Mouse (Mus musculus) forebrain, embryonic 12.5 days (tissue): ENCODE data around the gene Degs2. TPM values are rescaled to one million over a fixed set of nuclear protein-coding genes. Genes with fewer than 3 reads are reported as not detected.

Source experiments
- ATAC-seq: fragments of 200-750 bp; cut with Nextera tagmentation; 2 replicates; pipeline ENCODE4 v1.8.0; 2017; ENCODE audit warnings: moderate TSS enrichment; ENCODE audit not compliant: low FRiP score
- H3K27ac ChIP-seq: fragments of 300-500 bp; sonication (generic); 2 replicates; pipeline ENCODE4 v1.5.1; 2016; ENCODE audit warnings: mild to moderate bottlenecking
- H3K27me3 ChIP-seq: fragments of 300-500 bp; sonication (generic); 2 replicates; pipeline ENCODE4 v1.6.1; 2016; ENCODE audit warnings: mild to moderate bottlenecking
- H3K36me3 ChIP-seq: fragments of 300-500 bp; sonication (generic); replicated peaks from 2 replicates; pipeline ENCODE4 v1.6.1; 2016; ENCODE audit warnings: mild to moderate bottlenecking
- H3K4me1 ChIP-seq: fragments of 300-500 bp; sonication (generic); 2 replicates; pipeline ENCODE4 v1.6.1; 2016
- H3K4me2 ChIP-seq: fragments of 300-500 bp; sonication (generic); 2 replicates; pipeline ENCODE4 v1.6.1; 2016; ENCODE audit warnings: mild to moderate bottlenecking, moderate library complexity
- H3K4me3 ChIP-seq: fragments of 300-500 bp; sonication (generic); replicated peaks from 2 replicates; pipeline ENCODE4 v1.5.1; 2016; ENCODE audit warnings: mild to moderate bottlenecking
- H3K9ac ChIP-seq: fragments of 300-500 bp; sonication (generic); 2 replicates; pipeline ENCODE4 v1.6.1; 2016; ENCODE audit warnings: mild to moderate bottlenecking
- H3K9me3 ChIP-seq: fragments of 300-500 bp; sonication (generic); 2 replicates; pipeline ENCODE4 v1.6.1; 2016
- WGBS: fragments of 180-500 bp; shearing (Covaris S2); methylation state at CpG from one replicate; pipeline ENCODE4 v1.1.7; 2016; 5-methylcytosine and 5-hydroxymethylcytosine counted together
- polyA plus RNA-seq: library from polyadenylated mRNA; unstranded; fragments of >200 nt; fragmentation: Nextera tagmentation; extraction: Ambion mirVana; gene quantifications from 2 replicates; pipeline ENCODE4 v1.2.1, GENCODE M21; 2016

Degs2 gene
- polyA plus RNA-seq = 2.3 and 2.4 TPM in 2 replicates

GRCm38 (mm10) chr12:108702185-108702584 lies at the start of gene Degs2:
Degs2 (minus strand) TSS chr12:108702315.
- no peaks in the 10 kb centered on the region for H3K9me3 ChIP-seq
- peak within 1 kb of the TSS; percentile 43 for H3K4me2 ChIP-seq
- H3K36me3 ChIP-seq = no peaks in the 10 kb centered on the region
- no peak for ATAC-seq
- H3K27me3 ChIP-seq = peaks cover 51% of the 10 kb centered on the region
- WGBS = 1% methylated on average over 32 of the region's 32 CpGs
- peak within 1 kb of the TSS; percentile 24 for H3K4me3 ChIP-seq
- H3K4me1 ChIP-seq = peaks cover 7% of the 10 kb centered on the region
- H3K9ac ChIP-seq = no peak within 1 kb of the TSS
- no peak within 1 kb of the TSS for H3K27ac ChIP-seq

- H3K27me3 ChIP-seq = no peaks in the 10 kb centered on the region
- no peak overlapping the region for H3K9ac ChIP-seq
- no peak for ATAC-seq
- WGBS = 60% methylated on average over 9 of the region's 9 CpGs
- H3K4me1 ChIP-seq = peaks cover 7% of the 10 kb centered on the region
- H3K4me2 ChIP-seq = no peak overlapping the region
- no peaks in the 10 kb centered on the region for H3K9me3 ChIP-seq
- H3K36me3 ChIP-seq = no peaks in the 10 kb centered on the region
- no peak overlapping the region for H3K4me3 ChIP-seq
- no peak overlapping the region for H3K27ac ChIP-seq
These were observed 49.7 kb upstream of the Degs2 start for GRCm38 (mm10) chr12:108751790-108752189.

DNA sequence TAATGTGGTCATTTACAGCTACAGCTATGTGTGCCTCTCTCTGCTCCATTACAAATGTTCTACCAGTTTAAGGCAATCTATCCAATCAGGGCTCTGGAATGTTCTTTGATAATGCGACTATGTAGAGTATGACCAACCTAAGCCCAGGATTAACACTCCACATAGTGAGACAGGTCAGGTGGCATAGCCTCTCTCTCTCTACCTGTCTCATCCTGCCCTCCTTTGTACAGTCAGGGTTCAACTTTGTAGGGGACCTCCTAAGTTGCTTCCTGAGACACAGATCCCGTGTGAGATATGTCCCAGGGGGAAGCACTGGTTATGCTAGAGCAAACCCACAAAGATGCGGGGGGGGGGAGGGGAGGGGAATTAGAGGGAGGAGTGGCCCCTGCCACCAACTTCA lies 48.1 kb upstream of the Degs2 start:
- Histone ChIP-seq H3K4me3 (no peak overlapping the region), H3K4me1 (peaks cover 7% of the 10 kb centered on the region), H3K27me3 (no peaks in the 10 kb centered on the region), H3K36me3 (no peaks in the 10 kb centered on the region), H3K9me3 (no peaks in the 10 kb centered on the region), H3K27ac (no peak overlapping the region), H3K9ac (no peak overlapping the region), H3K4me2 (no peak overlapping the region)
- no peak for ATAC-seq
- WGBS = 69% methylated on average over 3 of the region's 3 CpGs

DNA sequence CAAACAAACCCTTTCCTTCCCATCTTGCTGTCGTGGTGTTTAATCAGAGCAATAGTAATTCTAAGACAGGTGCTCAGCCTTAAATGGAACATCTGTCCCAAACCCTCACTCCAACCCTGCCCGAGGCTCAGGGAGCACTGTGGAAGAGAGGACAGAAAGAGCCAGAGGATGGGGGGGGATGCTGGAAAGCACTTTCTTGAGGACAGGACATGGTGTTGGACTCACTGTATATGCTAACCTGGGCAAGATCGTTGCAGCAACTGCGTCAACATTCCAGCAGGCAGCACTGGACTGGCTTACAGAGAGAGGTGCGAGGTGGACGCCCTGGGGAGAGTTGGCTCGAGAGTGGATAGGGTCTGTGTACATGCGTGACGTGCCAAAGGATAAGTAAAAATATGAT lies 47.3 kb upstream of the Degs2 start:
- no peaks in the 10 kb centered on the region for H3K27me3 ChIP-seq
- H3K4me3 ChIP-seq = no peak overlapping the region
- peaks cover 5% of the 10 kb centered on the region for H3K4me1 ChIP-seq
- no peak overlapping the region for H3K27ac ChIP-seq
- H3K9me3 ChIP-seq = no peaks in the 10 kb centered on the region
- WGBS = 84% methylated on average over 9 of the region's 9 CpGs
- no peak overlapping the region for H3K9ac ChIP-seq
- no peak for ATAC-seq
- no peaks in the 10 kb centered on the region for H3K36me3 ChIP-seq
- H3K4me2 ChIP-seq = no peak overlapping the region

DNA sequence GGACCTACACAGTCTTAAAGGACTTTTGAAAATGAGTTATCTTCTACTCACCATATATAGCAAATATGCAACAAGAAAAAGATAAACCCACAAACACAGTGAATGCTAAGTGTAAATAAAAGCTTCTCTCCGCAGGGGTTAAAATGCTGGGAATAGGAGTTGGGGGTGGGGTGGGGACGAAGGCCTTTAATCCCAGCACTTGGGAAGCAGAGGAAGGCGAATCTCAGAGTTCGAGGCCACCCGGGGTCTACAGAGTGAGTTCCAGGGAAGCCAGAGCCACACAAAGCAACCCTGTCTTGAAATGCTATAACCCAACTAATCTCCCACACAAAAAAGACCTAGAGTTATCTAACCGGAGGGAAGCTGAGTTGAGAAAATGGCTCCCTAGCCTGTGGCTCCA lies 46.9 kb upstream of the Degs2 start:
- Histone ChIP-seq H3K9me3 (no peaks in the 10 kb centered on the region), H3K4me3 (no peak overlapping the region), H3K36me3 (no peaks in the 10 kb centered on the region), H3K4me1 (peaks cover 5% of the 10 kb centered on the region), H3K9ac (no peak overlapping the region), H3K4me2 (no peak overlapping the region), H3K27ac (no peak overlapping the region), H3K27me3 (no peaks in the 10 kb centered on the region)
- no peak for ATAC-seq
- 54% methylated on average over 6 of the region's 6 CpGs for WGBS

- no peak for ATAC-seq
- Histone ChIP-seq H3K36me3 (no peaks in the 10 kb centered on the region), H3K4me3 (no peak overlapping the region), H3K4me2 (no peak overlapping the region), H3K27me3 (no peaks in the 10 kb centered on the region), H3K9ac (no peak overlapping the region), H3K9me3 (no peaks in the 10 kb centered on the region), H3K27ac (no peak overlapping the region), H3K4me1 (no peaks in the 10 kb centered on the region)
These were observed 43.9 kb upstream of the Degs2 start for GRCm38 (mm10) chr12:108745990-108746389.

DNA sequence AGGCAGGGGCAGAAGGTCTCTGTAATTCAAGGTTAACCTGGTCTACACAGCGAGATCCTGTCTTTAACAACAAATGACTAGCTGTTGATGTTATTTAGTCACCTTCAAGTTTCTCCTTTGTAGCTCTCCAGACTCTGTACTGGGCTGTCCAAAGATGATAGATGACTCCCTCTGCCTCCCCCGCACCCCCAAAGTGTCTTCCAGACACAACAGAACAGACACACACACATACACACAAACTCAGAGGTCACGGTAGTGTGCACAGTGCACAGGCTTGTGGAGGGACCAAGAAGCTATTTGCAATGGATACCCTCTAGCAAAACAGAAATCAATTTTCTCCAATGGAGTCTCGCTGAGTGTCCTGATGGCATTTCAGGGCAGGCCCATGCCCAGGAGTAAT lies 40.1 kb upstream of the Degs2 start:
- no peak for ATAC-seq
- no peak overlapping the region for H3K4me3 ChIP-seq
- H3K4me2 ChIP-seq = no peak overlapping the region
- H3K36me3 ChIP-seq = no peaks in the 10 kb centered on the region
- H3K27me3 ChIP-seq = no peaks in the 10 kb centered on the region
- no peaks in the 10 kb centered on the region for H3K4me1 ChIP-seq
- no peak overlapping the region for H3K9ac ChIP-seq
- WGBS = 95% methylated on average over 4 of the region's 4 CpGs
- no peak overlapping the region for H3K27ac ChIP-seq
- no peaks in the 10 kb centered on the region for H3K9me3 ChIP-seq

GRCm38 (mm10) chr12:108741472-108741871 lies 39.4 kb upstream of the Degs2 start:
- Histone ChIP-seq H3K9ac (no peak overlapping the region), H3K9me3 (no peaks in the 10 kb centered on the region), H3K27ac (no peak overlapping the region), H3K4me3 (no peak overlapping the region), H3K36me3 (no peaks in the 10 kb centered on the region), H3K4me2 (no peak overlapping the region), H3K27me3 (no peaks in the 10 kb centered on the region), H3K4me1 (no peaks in the 10 kb centered on the region)
- no peak for ATAC-seq
- WGBS = 87% methylated on average over 2 of the region's 2 CpGs

GRCm38 (mm10) chr12:108738745-108739144 lies 36.6 kb upstream of the Degs2 start:
- 95% methylated on average over 12 of the region's 12 CpGs for WGBS
- no peaks in the 10 kb centered on the region for H3K27me3 ChIP-seq
- no peaks in the 10 kb centered on the region for H3K9me3 ChIP-seq
- no peak overlapping the region for H3K27ac ChIP-seq
- no peaks in the 10 kb centered on the region for H3K36me3 ChIP-seq
- no peak overlapping the region for H3K4me2 ChIP-seq
- H3K9ac ChIP-seq = no peak overlapping the region
- no peak for ATAC-seq
- no peaks in the 10 kb centered on the region for H3K4me1 ChIP-seq
- H3K4me3 ChIP-seq = no peak overlapping the region

DNA sequence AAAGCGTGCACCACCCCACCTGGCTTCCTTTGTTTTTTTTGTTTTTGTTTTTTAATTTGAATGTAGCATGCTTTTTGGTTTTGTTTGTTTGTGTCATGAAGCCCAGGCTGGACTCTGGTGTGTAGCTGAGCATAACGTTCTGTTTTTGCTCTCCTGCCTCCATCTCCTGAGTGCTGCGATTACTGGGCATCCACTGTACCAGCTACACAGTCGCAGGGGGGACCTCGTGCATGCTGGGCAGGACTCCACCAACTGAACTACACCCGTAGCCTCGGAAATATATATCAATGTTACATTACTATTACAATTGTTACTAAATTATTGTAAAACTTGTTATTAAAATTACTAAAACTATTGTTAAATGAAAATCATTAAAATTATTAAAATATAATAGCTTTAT lies 35.7 kb upstream of the Degs2 start:
- no peaks in the 10 kb centered on the region for H3K9me3 ChIP-seq
- H3K4me2 ChIP-seq = no peak overlapping the region
- WGBS = 92% methylated on average over 7 of the region's 7 CpGs

DNA sequence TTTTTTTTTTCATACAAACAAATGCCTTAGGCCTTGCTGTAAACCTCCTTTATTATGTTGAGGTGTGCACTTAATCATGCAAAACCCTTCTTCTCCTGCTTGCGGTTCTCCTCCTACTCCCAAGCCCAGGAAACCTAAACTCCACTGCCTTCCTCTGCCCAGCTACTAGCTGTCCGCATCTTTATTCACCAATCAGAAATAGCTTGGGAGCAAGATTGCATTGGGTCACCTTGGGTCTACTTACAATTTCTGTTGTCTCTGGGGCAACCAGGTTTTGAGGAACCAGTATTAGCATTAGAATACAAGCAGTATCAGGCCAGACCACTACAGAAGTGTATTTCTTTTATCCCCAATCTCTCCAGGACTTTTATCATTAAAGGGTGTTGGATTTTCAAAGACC lies 32.3 kb upstream of the Degs2 start:
- Histone ChIP-seq H3K27me3 (no peaks in the 10 kb centered on the region), H3K27ac (no peak overlapping the region), H3K4me1 (no peaks in the 10 kb centered on the region), H3K36me3 (no peaks in the 10 kb centered on the region), H3K4me2 (no peak overlapping the region), H3K9me3 (no peaks in the 10 kb centered on the region), H3K9ac (no peak overlapping the region), H3K4me3 (no peak overlapping the region)
- WGBS = 94% methylated on average over 2 of the region's 2 CpGs
- no peak for ATAC-seq

More for the DNA sequence above, 35.7 kb upstream of the Degs2 start:
- no peaks in the 10 kb centered on the region for H3K4me1 ChIP-seq
- no peaks in the 10 kb centered on the region for H3K36me3 ChIP-seq
- no peaks in the 10 kb centered on the region for H3K27me3 ChIP-seq
- no peak overlapping the region for H3K9ac ChIP-seq
- no peak overlapping the region for H3K27ac ChIP-seq
- no peak for ATAC-seq
- no peak overlapping the region for H3K4me3 ChIP-seq

DNA sequence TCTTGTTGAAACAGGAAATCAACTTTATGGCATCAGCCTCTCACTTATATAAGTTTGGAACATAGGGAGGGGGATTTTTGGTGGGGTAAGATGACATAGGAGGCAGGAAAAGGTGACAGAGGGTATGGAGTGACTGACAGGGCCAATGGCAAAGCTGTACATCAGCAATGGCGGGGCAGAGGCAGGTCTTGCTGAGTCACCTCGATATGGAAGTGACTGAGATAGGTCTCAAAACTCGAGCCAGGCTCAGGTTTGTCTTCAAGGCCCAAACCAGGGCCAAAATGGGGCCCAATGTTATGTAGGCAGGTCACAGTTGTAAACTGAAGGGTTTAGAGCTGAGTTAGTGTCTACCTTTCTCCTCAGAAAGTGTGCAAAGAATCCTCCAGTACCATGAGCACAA lies 21.7 kb upstream of the Degs2 start:
- Histone ChIP-seq H3K4me3 (no peak overlapping the region), H3K9ac (no peak overlapping the region), H3K4me2 (no peak overlapping the region), H3K9me3 (no peaks in the 10 kb centered on the region), H3K27me3 (no peaks in the 10 kb centered on the region), H3K36me3 (no peaks in the 10 kb centered on the region), H3K4me1 (no peaks in the 10 kb centered on the region), H3K27ac (no peak overlapping the region)
- ATAC-seq = no peak
- 86% methylated on average over 3 of the region's 3 CpGs for WGBS

DNA sequence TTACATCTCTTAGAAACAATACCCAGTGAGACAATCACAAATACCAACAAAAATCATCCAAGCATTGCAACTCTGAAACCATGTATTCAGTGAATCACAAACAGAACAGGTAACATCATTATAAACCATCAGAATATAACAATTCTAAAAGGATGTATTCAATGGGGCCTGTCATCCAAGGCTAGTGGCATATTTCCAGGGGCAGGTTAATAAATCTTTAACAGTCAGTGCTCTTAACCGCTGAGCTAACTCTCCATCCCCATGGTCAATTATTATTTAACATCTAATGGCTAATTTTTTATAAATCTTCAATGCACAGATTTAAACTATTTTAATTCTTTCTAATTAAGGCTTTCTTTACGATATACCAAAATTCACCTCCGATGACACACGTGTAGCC lies 20.3 kb upstream of the Degs2 start:
- 93% methylated on average over 4 of the region's 4 CpGs for WGBS
- H3K27ac ChIP-seq = no peak overlapping the region
- H3K4me1 ChIP-seq = no peaks in the 10 kb centered on the region
- H3K36me3 ChIP-seq = no peaks in the 10 kb centered on the region
- H3K9ac ChIP-seq = no peak overlapping the region
- no peak for ATAC-seq
- no peaks in the 10 kb centered on the region for H3K9me3 ChIP-seq
- H3K4me3 ChIP-seq = no peak overlapping the region
- no peaks in the 10 kb centered on the region for H3K27me3 ChIP-seq
- no peak overlapping the region for H3K4me2 ChIP-seq

- Histone ChIP-seq H3K4me1 (no peaks in the 10 kb centered on the region), H3K27me3 (no peaks in the 10 kb centered on the region), H3K36me3 (no peaks in the 10 kb centered on the region), H3K27ac (no peak overlapping the region), H3K4me2 (no peak overlapping the region), H3K9ac (no peak overlapping the region), H3K4me3 (no peak overlapping the region), H3K9me3 (no peaks in the 10 kb centered on the region)
- WGBS = 91% methylated on average over 3 of the region's 3 CpGs
- ATAC-seq = no peak
These were observed 16.4 kb upstream of the Degs2 start for GRCm38 (mm10) chr12:108718485-108718884.
